Mouse (Mus musculus): ENCODE data around the gene Ext2.

Gene Ext2

DNA sequence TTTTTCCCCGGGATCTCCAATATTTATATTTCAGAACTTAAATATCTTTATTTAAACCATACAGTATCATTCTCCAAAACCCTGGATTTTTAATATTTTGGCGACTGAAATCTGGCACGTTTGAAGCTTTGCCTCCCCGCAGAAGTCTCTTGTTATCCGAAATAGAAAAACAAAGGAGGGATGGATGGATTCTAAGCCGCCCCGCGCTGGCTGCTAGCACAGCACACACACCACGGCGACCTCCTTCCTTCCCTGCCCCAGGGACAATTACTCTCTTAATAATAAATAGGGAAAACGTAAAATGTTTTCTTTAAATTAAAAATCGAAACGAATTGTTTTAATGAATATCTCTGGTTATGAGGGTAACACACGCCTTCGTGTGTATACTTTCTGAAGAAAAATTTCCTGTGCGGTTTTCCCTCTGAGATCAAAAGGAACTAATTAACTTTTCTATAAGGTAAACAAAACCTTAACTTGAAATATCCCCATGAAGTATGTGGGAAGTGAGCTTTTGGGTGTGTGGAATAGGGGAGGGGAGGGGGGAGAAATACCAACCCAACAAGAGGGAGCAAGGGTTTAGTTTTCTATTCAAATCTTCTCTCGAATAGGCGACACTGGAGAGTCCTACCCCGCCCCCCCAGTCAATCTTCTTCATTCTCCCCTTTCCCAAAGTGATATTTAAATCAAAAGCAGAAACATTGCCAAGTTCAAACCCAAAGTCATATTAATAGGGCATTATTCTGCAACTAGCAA, 203.7 kb downstream of the Ext2 start:
- DNase-seq, result no peak

DNA sequence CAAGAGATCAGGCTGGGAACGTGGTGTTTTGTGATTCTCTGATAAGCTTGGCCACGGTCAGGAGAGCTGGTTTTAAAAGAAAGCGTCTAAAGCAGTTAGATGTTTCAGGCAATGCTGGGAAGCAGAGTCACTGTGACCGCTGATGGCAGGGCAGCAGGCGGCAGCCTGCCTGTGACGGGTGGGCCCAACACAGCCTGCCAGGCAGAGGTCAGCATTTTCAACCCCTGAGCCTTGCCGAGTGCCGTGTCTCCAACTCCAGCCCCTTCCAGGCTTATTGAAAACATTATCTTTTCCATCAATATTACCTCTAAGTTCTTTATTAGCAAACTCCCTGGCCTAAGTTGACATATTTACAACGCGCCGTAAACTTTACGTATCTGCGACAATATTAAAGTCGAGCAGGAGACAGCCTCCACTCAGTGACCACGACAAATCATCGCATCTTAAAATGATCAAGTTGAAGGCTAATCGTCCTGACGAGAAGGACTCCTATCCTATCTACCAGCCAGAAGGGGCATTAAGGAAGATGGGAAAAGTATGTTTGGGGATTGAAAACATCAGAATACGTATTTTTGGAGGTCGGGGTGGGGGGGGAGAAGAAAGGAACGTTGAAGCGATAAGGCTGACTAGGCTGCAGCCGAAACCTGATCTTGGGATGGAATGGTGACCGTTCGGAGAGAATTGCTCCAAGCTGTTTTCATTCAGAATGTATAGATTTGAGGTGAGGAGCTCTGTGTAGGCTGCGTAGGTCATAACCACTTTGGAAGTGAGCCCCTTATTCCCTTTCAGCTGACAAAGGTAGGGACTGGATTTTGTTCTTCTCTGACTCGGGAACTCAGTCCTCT, 206.3 kb downstream of the Ext2 start:
- DNase-seq, result no peak

DNA sequence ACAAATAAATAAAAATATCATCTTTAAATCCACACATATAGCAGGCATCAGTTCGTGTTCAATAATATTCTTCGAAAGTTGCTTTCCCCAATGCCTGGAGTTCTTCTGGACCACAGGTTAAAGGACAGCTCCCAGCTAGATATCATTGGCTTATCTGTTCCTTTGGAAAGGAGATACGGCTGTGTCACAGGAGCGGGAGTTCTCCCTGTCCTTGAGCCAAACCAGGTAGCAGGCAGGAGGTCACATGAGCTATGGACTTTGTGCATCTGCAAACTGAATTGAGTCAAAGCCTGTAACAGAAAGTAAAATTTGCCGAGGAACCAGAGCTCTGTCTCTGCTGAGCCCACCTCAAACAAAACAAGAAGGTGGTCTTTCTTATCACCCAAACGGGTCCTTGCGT, 209.3 kb downstream of the Ext2 start:
- DNase-seq, result no peak

Measured in kidney, postnatal 36 days (tissue).